Mouse (Mus musculus) splenic B cell, adult 2 months (primary cell): Measurements from ENCODE around the gene Gm10037.
"Not testable (repeated sequence)": the region's sequence is repeated elsewhere in the genome, so short reads cannot be mapped to it uniquely, and the experiment has no call there.

Experiments
- DNase-seq: peaks from one replicate; pipeline ENCODE4 v3.0.0-alpha.2; 2011; ENCODE audit warnings: low read depth, low spot score
- H3K27me3 ChIP-seq: 2 replicates; pipeline ENCODE4 v1.6.1; 2012; ENCODE audit warnings: mild to moderate bottlenecking, low read length, moderate library complexity, mixed read lengths; ENCODE audit not compliant: control insufficient read depth, poor library complexity, insufficient read depth, severe bottlenecking
- H3K36me3 ChIP-seq: 2 replicates; pipeline ENCODE4 v1.6.1; 2012; ENCODE audit warnings: mild to moderate bottlenecking, low read length, moderate library complexity, mixed read lengths; ENCODE audit not compliant: control insufficient read depth, poor library complexity, insufficient read depth, severe bottlenecking

Gm10037 gene

DNA sequence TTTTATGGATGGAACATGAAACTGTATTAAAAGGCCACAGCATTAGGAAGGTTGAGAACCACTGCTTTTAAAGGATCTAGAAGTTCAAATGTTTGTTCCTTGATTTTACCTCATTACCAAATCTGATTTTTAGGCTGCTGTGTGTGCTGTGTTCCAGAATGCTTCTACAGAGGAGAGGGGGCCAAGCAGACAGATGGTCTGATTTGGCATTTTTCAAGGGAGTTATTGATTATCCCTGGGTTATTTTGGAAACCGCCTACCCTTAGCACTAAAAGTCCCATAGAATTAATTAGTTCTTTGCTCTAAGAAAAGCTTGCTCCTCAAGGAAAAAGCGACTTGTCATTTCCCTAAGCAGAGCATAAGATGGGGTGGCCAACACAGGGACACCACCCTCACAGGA lies 23.1 kb downstream of the Gm10037 start:
- DNase-seq: no peak
- H3K27me3 ChIP-seq: no peaks in the 10 kb centered on the region

DNA sequence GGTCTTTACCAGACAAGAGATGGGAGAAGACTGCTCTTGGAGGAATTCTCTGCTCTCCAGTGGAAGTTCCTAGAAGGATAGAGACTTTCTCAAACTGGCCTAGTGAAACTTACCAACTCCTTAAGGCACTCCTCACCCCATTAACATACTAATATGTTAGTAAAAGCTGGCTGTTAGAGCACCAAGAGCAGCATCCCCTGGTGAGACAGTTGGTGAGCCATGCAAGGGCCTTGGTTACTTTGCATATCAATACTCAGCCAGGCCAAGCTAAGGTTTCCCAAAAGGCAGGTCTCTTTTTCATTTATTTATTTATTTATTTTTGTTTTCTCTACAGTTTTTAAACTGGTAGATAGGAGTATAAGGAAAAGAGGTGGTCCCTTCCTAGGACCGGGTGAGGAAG lies 26.4 kb downstream of the Gm10037 start:
- H3K36me3 ChIP-seq: no peaks in the 10 kb centered on the region
- no peaks in the 10 kb centered on the region for H3K27me3 ChIP-seq
- no peak for DNase-seq

More for the DNA sequence above, 23.1 kb downstream of the Gm10037 start:
- H3K36me3 ChIP-seq: no peaks in the 10 kb centered on the region

DNA sequence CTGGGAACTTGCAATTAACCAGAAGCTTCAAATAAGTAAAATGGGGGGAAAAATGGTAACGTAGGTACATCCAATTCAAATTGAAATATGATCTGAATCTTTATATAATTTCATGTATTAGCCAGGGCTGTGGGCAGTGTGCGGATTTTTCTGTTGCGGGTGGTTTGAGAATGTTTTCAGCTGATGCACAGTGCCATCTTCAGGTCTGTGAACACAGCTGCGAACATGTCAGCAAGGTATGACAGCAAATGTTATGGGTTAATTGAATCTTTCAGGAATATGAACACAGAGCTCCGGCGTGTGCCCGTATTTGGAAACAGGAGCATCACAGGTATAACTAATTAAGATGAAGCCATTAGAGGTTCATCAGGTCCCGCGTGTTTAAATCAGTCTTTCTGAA lies 31.6 kb downstream of the Gm10037 start:
- Histone ChIP-seq H3K27me3 (no peaks in the 10 kb centered on the region), H3K36me3 (no peaks in the 10 kb centered on the region)
- no peak for DNase-seq

DNA sequence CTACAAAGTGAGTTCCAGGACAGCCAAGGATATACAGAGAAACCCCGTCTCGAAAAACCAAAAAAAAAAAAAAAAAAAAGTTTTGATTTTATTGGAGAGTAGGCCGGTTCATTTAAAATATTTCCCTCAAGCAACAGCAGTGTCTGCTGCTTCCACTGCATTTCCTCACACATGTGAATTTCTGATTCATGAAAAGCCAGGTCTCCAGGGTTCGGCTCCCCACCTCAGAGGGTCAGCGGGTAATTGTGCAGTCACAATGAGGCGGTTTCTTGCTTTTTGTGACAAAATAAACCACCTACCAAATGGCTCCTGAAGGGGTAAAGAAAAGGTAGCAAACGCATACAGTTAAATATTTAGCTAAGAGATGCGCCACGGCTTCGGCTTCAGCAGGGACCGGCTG lies 32.1 kb downstream of the Gm10037 start, which contains the start of gene BC048507:
TSS of gene BC048507 (plus strand) at position 301 of the 400 bp plus-strand sequence.
- no peaks in the 10 kb centered on the region for H3K27me3 ChIP-seq
- no peaks in the 10 kb centered on the region for H3K36me3 ChIP-seq
- DNase-seq: no peak

DNA sequence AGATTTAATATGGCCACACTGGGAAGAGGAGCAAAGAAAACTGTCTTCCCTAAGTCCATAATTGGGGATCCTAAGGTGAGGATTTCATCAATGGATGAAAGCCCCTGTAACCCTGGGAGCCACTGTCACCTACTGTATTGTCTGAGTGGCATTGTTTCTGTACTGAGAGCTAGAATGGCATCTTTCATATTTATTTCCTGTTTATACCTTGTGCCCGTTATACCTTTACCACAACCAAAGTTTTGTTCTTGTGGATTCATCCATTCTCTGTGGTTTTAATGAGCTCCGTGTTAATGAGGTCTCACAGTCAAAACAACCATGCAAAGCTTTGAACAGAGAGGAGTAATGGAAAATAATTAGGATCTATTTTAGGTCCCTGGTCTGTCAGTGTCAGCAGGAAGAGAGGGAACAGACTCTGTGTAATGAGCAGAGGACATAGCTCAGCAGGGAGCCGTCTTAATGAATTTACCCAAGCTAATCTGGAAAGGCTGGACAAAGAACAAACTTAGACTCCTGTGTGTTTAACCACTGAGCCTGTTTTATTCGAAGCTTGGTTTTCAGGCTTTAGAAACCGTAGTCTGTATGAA lies 34.0 kb downstream of the Gm10037 start:
- DNase-seq: no peak
- H3K36me3 ChIP-seq: no peaks in the 10 kb centered on the region
- no peaks in the 10 kb centered on the region for H3K27me3 ChIP-seq

DNA sequence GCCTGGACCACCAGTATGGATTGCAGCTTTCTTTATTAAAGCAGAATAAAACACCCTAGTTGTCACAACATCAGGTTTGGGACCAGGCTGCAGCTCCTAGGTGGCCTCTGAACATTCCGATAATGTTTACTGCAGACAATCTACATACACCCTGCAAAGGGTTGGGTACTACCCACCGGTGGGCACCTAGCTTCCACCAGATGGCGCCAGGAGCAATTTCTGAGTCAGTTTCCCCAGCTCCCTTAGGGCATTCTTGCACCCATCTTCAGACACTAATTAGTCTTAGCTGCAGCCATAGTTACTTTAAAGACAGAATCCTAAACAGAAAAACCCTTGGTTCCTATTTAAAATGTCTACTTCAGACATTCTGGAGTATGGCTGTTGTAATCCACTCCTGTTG lies 37.0 kb downstream of the Gm10037 start:
- Histone ChIP-seq H3K36me3 (no peaks in the 10 kb centered on the region), H3K27me3 (no peaks in the 10 kb centered on the region)
- no peak for DNase-seq

DNA sequence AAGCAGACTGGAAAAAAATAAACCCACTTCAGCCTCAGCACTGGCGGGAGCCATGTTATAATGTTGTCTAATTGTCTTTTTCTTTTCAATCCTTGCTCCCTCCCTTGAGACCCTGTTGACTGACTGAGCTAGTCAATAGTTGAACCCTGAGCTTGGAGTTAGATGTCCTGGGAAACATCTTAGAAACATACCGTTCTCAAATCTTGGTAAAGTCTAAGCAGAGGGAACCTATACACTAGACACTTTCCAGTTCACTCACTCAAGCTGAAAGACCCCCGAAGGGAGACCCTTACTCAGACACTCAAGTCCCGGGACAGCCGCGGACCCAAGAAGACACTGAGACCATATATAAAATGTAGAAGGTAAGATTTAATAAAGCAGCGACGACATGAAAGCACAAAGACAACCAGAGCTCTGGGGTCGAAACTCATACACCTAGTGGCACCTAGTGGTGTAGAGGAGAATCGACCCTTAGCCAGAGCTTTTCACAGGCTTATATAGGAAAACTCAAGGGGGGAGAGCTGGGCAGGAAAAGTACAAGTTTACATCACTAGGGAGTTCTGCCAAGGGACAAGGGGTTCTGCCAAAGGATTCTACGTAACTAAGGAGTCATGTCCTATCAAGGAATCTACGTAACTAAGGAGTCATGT lies 45.3 kb downstream of the Gm10037 start:
- DNase-seq, H3K27me3 ChIP-seq: not testable (repeated sequence)

DNA sequence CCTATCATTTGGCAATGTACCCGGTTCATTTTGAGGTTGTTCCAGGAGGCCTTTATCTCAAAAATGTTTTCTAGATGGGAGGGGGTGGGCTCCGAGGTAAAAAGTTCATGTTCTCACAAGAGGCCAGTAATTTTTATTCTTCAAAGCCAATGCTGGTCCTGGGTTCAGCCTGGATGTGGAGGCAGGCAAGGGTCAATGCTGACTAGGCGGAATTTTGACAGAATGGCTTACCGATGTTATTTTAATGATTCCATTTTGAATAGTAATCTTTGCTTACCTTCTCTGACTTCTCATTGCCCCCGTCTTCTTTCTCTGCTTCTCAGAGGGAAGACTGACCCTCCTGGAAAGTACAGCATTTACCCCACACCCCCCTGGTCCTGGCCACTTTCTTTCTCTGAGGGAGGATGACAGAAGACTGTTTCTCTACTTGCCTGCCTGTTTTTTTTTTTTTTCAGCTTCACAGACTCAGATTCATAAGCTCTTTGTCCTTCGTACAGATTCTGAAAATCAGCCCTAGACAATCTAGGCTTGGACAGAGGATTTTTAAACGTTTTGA lies 45.9 kb downstream of the Gm10037 start:
- no peaks in the 10 kb centered on the region; the same call in 1 of the 2 replicates for H3K27me3 ChIP-seq
- no peak for DNase-seq
- H3K36me3 ChIP-seq: no peaks in the 10 kb centered on the region

More for the DNA sequence above, 45.3 kb downstream of the Gm10037 start:
- not testable (repeated sequence) for H3K36me3 ChIP-seq

DNA sequence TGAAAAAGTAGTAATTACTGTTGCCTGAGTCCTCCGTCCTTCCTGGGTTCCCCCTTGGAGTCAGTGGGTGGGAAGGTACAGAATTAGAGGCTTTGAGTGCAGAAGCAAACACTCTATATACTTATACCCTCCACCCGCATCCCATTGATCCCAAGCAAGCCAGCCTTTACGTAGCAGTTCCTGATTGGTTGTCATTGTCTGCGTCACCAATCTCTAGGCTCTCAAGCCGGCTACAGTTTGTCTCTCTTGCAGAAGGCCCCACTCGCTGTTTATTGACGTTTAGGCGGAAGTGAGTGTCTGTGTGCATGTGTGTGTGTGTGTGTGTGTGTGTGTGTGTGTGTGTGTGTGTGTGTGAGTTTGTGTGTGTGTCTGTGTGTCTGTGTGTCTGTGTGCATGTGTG lies 53.1 kb downstream of the Gm10037 start:
- Histone ChIP-seq H3K36me3 (no peaks in the 10 kb centered on the region), H3K27me3 (no peaks in the 10 kb centered on the region)
- no peak for DNase-seq
